ENCODE assay signal across 19 mouse cellular contexts in genomic region chr3:101031456-101032142, GRCm38 (mm10). TPM values are rescaled to one million over a fixed set of nuclear protein-coding genes. Genes with fewer than 3 reads are reported as not detected.
A peak's percentile ranks its signal among the peaks of the same experiment; 100 is the strongest.
DNase-seq lines count a peak whose midpoint lies in the region; ATAC-seq lines count a peak whose summit lies in the region.
"Had no signal": no experiment of that assay in that cellular context is flagged by ENCODE, and none has a peak within 500 bp of the region (broad histone marks: within the 10 kb centered on the region; RNA-seq: fewer than 3 reads in every experiment).

No protein-coding gene starts in this region.

- H3K27ac ChIP-seq in liver, embryonic 15.5 days (replicated peaks), result peak overlapping the region; percentile 19; the same call in 1 of the 2 replicates
- H3K27ac ChIP-seq in stomach, embryonic 15.5 days, result peak overlapping the region; percentile 31; the same call in 1 of the 2 replicates
- H3K27ac ChIP-seq: hindbrain, embryonic 14.5 days; layer of hippocampus, adult 2 months; liver, embryonic 14.5 days; midbrain, embryonic 15.5 days; neural tube, embryonic 12.5 days had no signal

- no peaks in the 10 kb centered on the region for H3K27me3 ChIP-seq in liver, embryonic 15.5 days
- no peaks in the 10 kb centered on the region for H3K27me3 ChIP-seq in stomach, embryonic 15.5 days (replicated peaks)
- H3K27me3 ChIP-seq: midbrain, embryonic 15.5 days; neural tube, embryonic 12.5 days had no signal

- 0 out of 2 replicates have a peak, but pooled peaks cover 2% of the 10 kb centered on the region for H3K4me1 ChIP-seq in liver, embryonic 15.5 days (replicated peaks)
- H3K4me1 ChIP-seq in stomach, embryonic 15.5 days, result no peaks in the 10 kb centered on the region
- H3K4me1 ChIP-seq: midbrain, embryonic 15.5 days; neural tube, embryonic 12.5 days had no signal

- H3K36me3 ChIP-seq in liver, embryonic 15.5 days (replicated peaks), result no peaks in the 10 kb centered on the region
- H3K36me3 ChIP-seq in stomach, embryonic 15.5 days, result no peaks in the 10 kb centered on the region
- H3K36me3 ChIP-seq: midbrain, embryonic 15.5 days; neural tube, embryonic 12.5 days had no signal

- 35% methylated on average over 7 of the region's 7 CpGs for WGBS in liver, embryonic 15.5 days (ENCODE audit: insufficient replicate concordance)
- 41% methylated on average over 7 of the region's 7 CpGs for WGBS in stomach, embryonic 15.5 days

- no peak overlapping the region for H3K4me2 ChIP-seq in liver, embryonic 15.5 days
- H3K4me2 ChIP-seq in stomach, embryonic 15.5 days, result no peak overlapping the region
- H3K4me2 ChIP-seq: hindbrain, embryonic 14.5 days; midbrain, embryonic 15.5 days; neural tube, embryonic 12.5 days had no signal

- DNase-seq in embryo, embryonic 10.5 days (ENCODE audit: low spot score), result peak; percentile 15
- no peak for DNase-seq in embryo, embryonic 10 days (ENCODE audit: low spot score)
- no peak for DNase-seq in liver
- DNase-seq in gastrocnemius, postnatal 10 days, result no peak
- no peak for DNase-seq in kidney, adult 8-10 months
- DNase-seq: adrenal gland, postnatal 36 days; cerebellum, adult 2 months; gastrocnemius, postnatal 36 days; kidney, adult 9 months; spleen, adult 18-20 months; thymus, adult 18-20 months had no signal

- no peak overlapping the region for H3K9ac ChIP-seq in liver, embryonic 15.5 days
- H3K9ac ChIP-seq in stomach, embryonic 15.5 days, result no peak overlapping the region
- H3K9ac ChIP-seq: hindbrain, embryonic 14.5 days; liver, embryonic 14.5 days; midbrain, embryonic 15.5 days; neural tube, embryonic 12.5 days had no signal

- ATAC-seq in liver, embryonic 15.5 days (ENCODE audit: insufficient read depth), result no peak
- ATAC-seq in granulocyte monocyte progenitor cell, adult 5-6 weeks (replicated peaks; ENCODE audit: poor library complexity, severe bottlenecking), result peak; percentile 60
- ATAC-seq in stomach, embryonic 15.5 days (ENCODE audit: insufficient read depth, low FRiP score, low read depth), result no peak
- ATAC-seq: midbrain, embryonic 15.5 days had no signal

- H3K9me3 ChIP-seq in liver, embryonic 15.5 days (replicated peaks), result no peaks in the 10 kb centered on the region
- no peaks in the 10 kb centered on the region for H3K9me3 ChIP-seq in stomach, embryonic 15.5 days
- H3K9me3 ChIP-seq: midbrain, embryonic 15.5 days; neural tube, embryonic 12.5 days had no signal

- H3K4me3 ChIP-seq in liver, embryonic 15.5 days (replicated peaks), result no peak overlapping the region
- H3K4me3 ChIP-seq in stomach, embryonic 15.5 days (replicated peaks), result no peak overlapping the region
- H3K4me3 ChIP-seq: layer of hippocampus, adult 2 months; midbrain, embryonic 15.5 days; neural tube, embryonic 12.5 days had no signal

RNA-seq across cellular contexts. Expression of gene Cd101, which starts 2.2 kb away (rescaled TPM):
- polyA plus RNA-seq in liver, embryonic 15.5 days (2015; fragmentation: Nextera tagmentation; extraction: Ambion mirVana), result 0.07 and 0.15 TPM in 2 replicates
- not detected in 2 replicates for total RNA-seq in granulocyte monocyte progenitor cell, adult 5-6 weeks (2014; fragmentation: Nextera tagmentation)
- total RNA-seq in granulocyte monocyte progenitor cell, adult 5-6 weeks (2017), result 0.17 and 0.36 TPM in 2 replicates
- 0.14 and 0.26 TPM in 2 replicates for polyA plus RNA-seq in stomach, embryonic 15.5 days (2015; fragmentation: Nextera tagmentation; extraction: Ambion mirVana)
- 1 to 10 TPM in 1 of 2 experiments, under 1 TPM in 1; 0.75 to 1.0 TPM for total RNA-seq in gastrocnemius, postnatal 10 days (2021)
- polyA plus RNA-seq: midbrain, embryonic 15.5 days had no signal
